Mouse (Mus musculus) C2C12 (cell line): ENCODE results near the gene Il1f9. TPM values are rescaled to one million over a fixed set of nuclear protein-coding genes. Genes with fewer than 3 reads are reported as not detected.

Experiments used
- H3K27me3 ChIP-seq: one replicate; pipeline ENCODE4 v1.6.1; 2011; ENCODE audit not compliant: control insufficient read depth, insufficient read depth, insufficient read length
- H3K36me3 ChIP-seq: one replicate; pipeline ENCODE4 v1.6.1; 2011; ENCODE audit not compliant: control insufficient read depth, insufficient read depth
- H3K4me3 ChIP-seq: one replicate; pipeline ENCODE4 v1.5.1; 2011; ENCODE audit warnings: mild to moderate bottlenecking, control low read depth; ENCODE audit not compliant: poor library complexity, insufficient read depth, severe bottlenecking
- H3K79me2 ChIP-seq: one replicate; pipeline ENCODE4 v1.6.1; 2011; ENCODE audit not compliant: control insufficient read depth, insufficient read depth
- H3K79me3 ChIP-seq: one replicate; pipeline ENCODE4 v1.6.1; 2011; ENCODE audit warnings: low read depth, control low read depth
- H3ac ChIP-seq: one replicate; pipeline ENCODE3; 2011; ENCODE audit warnings: low read depth; ENCODE audit not compliant: control insufficient read depth, insufficient read length
- CEBPB ChIP-seq: IDR thresholded peaks from one replicate; pipeline ENCODE4 v1.6.1; 2011; ENCODE audit warnings: low read depth, mild to moderate bottlenecking, control low read depth, moderate library complexity
- CTCF ChIP-seq: IDR thresholded peaks from one replicate; pipeline ENCODE4 v1.5.1; 2011; ENCODE audit not compliant: control insufficient read depth, insufficient read depth, insufficient read length
- FOSL1 ChIP-seq: IDR thresholded peaks from one replicate; pipeline ENCODE4 v1.8.0; 2011; ENCODE audit warnings: mild to moderate bottlenecking, low read length; ENCODE audit not compliant: poor library complexity, insufficient read depth, severe bottlenecking
- MAX ChIP-seq: IDR thresholded peaks from one replicate; pipeline ENCODE4 v1.6.1; 2011; ENCODE audit warnings: mild to moderate bottlenecking, control low read depth
- MYOD1 ChIP-seq: IDR thresholded peaks from one replicate; pipeline ENCODE4 v1.6.1; 2011; ENCODE audit warnings: low read depth; ENCODE audit not compliant: control insufficient read depth, insufficient read length
- MYOG ChIP-seq: IDR thresholded peaks from one replicate; pipeline ENCODE4 v1.6.1; 2011; ENCODE audit not compliant: control insufficient read depth, insufficient read length; ENCODE audit errors: extremely low read depth
- USF1 ChIP-seq: IDR thresholded peaks from one replicate; pipeline ENCODE4 v1.6.1; 2011; ENCODE audit warnings: low read depth, mild to moderate bottlenecking, control low read depth, moderate library complexity
- polyA plus RNA-seq: library from polyadenylated mRNA; unstranded; fragments of >200 nt; fragmentation: generic; extraction: Trizol; gene quantifications from one replicate; pipeline ENCODE4 v1.2.1, GENCODE M21; 2012; ENCODE audit warnings: missing spikeins

Gene Il1f9
- polyA plus RNA-seq, 1 experiment = not detected

DNA sequence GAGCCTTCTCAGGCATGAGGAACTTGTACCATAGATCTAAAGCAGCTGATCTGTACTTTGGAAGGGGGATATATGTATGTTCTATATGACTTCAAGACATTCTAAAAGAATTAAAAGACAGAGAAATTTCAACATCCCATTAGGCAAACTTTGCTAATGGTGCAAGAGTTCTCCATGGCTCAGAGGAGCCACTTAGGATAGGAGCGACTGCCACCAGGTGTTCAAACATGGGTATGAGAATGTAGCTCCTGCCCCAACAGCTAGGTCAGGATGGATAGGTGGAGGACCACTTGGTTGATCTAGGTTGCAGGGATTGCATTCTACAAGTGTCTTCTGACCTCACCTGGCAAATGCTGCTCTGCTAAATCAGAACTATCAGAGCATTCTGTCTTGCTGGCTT lies 1.9 kb downstream of the Il1f9 start:
- TF ChIP-seq MYOD1 (no peak), FOSL1 (no peak), CTCF (no peak), MYOG (no peak), MAX (no peak), USF1 (no peak), CEBPB (no peak)
- Histone ChIP-seq H3K79me2 (no peaks in the 10 kb centered on the region), H3K36me3 (no peaks in the 10 kb centered on the region), H3K27me3 (no peaks in the 10 kb centered on the region), H3ac (no peak overlapping the region), H3K79me3 (no peaks in the 10 kb centered on the region), H3K4me3 (no peak overlapping the region)

DNA sequence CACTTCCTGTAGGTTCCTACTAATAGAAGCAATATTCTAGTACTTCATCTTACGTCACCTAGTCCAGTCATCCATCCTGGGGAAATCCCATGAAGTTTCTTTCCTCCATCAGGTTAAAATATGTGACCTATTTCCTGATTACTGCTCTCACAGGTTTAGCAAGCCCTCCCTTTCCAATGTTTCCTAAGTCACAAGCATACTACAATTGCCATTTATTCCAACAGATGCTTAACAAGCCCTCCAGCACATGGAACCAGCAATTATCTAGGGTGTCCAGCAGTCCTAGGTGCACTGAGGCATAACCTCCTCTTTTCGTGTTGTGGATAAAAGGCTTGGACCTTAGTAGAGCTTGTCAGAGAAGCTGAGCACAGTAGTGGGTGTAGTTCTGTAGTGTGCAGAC lies 28.8 kb downstream of the Il1f9 start, which contains the start of gene Il1f6:
TSS of gene Il1f6 (plus strand) at position 301 of the 400 bp plus-strand sequence.
- Histone ChIP-seq H3K4me3 (no peak within 1 kb of the TSS), H3K79me3 (no peaks in the 10 kb centered on the region), H3K79me2 (no peaks in the 10 kb centered on the region), H3K36me3 (no peaks in the 10 kb centered on the region), H3ac (no peak within 1 kb of the TSS), H3K27me3 (no peaks in the 10 kb centered on the region)
- TF ChIP-seq FOSL1 = no peak
- TF ChIP-seq CEBPB = no peak
- no peak for TF ChIP-seq USF1
- TF ChIP-seq MAX = no peak
- TF ChIP-seq CTCF = no peak
- TF ChIP-seq MYOG = no peak
- no peak for TF ChIP-seq MYOD1

DNA sequence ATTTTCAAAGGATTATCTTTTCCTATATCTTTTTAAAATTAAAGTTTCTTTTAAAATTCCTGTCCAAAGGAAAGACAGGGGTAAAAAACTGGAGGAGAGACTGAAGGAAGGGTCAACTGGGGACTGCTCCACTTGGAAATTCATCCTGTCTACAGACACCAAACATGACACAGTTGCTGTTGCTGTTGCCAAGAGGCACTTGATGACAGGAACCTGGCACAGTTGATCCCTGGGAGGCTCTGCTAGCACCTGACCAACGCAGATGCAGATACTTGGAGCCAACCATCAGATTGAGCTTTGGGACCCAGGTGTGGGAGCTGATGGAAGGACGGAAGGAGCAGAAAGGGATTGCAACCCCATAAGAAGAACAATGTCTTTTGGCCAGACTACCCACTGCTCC lies 40.9 kb downstream of the Il1f9 start:
- Histone ChIP-seq H3K36me3 (no peaks in the 10 kb centered on the region), H3K79me3 (no peaks in the 10 kb centered on the region), H3K79me2 (no peaks in the 10 kb centered on the region), H3K27me3 (no peaks in the 10 kb centered on the region), H3ac (no peak overlapping the region), H3K4me3 (no peak overlapping the region)
- TF ChIP-seq USF1 (no peak), MAX (no peak)

Other genes with a start within 250 kb of the Il1f9 start
- not detected for gene Hnmt, start 137.1 kb upstream of the Il1f9 start, polyA plus RNA-seq
- not detected for gene Tbpl2, start 89.9 kb upstream of the Il1f9 start, polyA plus RNA-seq
- gene Il1f8, start 33.3 kb upstream of the Il1f9 start, polyA plus RNA-seq = not detected
- gene Il1f6, start 28.9 kb downstream of the Il1f9 start, polyA plus RNA-seq = not detected
- not detected for gene Il1f5, start 90.5 kb downstream of the Il1f9 start, polyA plus RNA-seq
- gene Il1f10, start 104.7 kb downstream of the Il1f9 start, polyA plus RNA-seq = not detected
- 0.20 TPM for gene Il1rn, start 150.4 kb downstream of the Il1f9 start, polyA plus RNA-seq
- under 0.01 TPM for gene Psd4, start 181.1 kb downstream of the Il1f9 start, polyA plus RNA-seq